Comparison of ENCODE assay signal across 16 mouse cellular contexts in genomic region chr1:163251766-163252165, GRCm38 (mm10).
A peak's percentile ranks its signal among the peaks of the same experiment; 100 is the strongest.
DNase-seq lines count a peak whose midpoint lies in the region; ATAC-seq and TF ChIP-seq lines count a peak whose summit lies in the region.
"Had no signal": no experiment of that assay in that cellular context is flagged by ENCODE, and none has a peak within 500 bp of the region (broad histone marks: within the 10 kb centered on the region; RNA-seq: fewer than 3 reads in every experiment).

No protein-coding gene starts in this region.

- no peak overlapping the region for H3K9ac ChIP-seq in midbrain, postnatal 0 days (replicated peaks; ENCODE audit: low read length, poor library complexity, severe bottlenecking)
- H3K9ac ChIP-seq: kidney, embryonic 15.5 days; liver, embryonic 12.5 days; neural tube, embryonic 13.5 days; stomach, embryonic 15.5 days had no signal

- H3K9me3 ChIP-seq in midbrain, postnatal 0 days (ENCODE audit: low read length): no peaks in the 10 kb centered on the region
- no peaks in the 10 kb centered on the region for H3K9me3 ChIP-seq in midbrain, embryonic 10.5 days (replicated peaks)
- H3K9me3 ChIP-seq: kidney, embryonic 15.5 days; liver, embryonic 12.5 days; neural tube, embryonic 13.5 days; stomach, embryonic 15.5 days had no signal

- 96% methylated on average over 1 of the region's 1 CpGs for WGBS in midbrain, postnatal 0 days
- 93% methylated on average over 1 of the region's 1 CpGs for WGBS in midbrain, embryonic 10.5 days

- H3K27me3 ChIP-seq in midbrain, postnatal 0 days (ENCODE audit: insufficient read depth, low read length): no peaks in the 10 kb centered on the region
- no peaks in the 10 kb centered on the region for H3K27me3 ChIP-seq in midbrain, embryonic 10.5 days (ENCODE audit: low read depth, poor library complexity, severe bottlenecking)
- H3K27me3 ChIP-seq: CH12.LX; kidney, embryonic 15.5 days; liver, embryonic 12.5 days; megakaryocyte, embryonic 14.5 days; neural tube, embryonic 13.5 days; stomach, embryonic 15.5 days had no signal

- no peak for DNase-seq in gastrocnemius, adult 2 months
- no peak for DNase-seq in gastrocnemius, adult 8-10 months (ENCODE audit: low spot score in 2 of 2)
- peak; percentile 42 for DNase-seq in midbrain, postnatal 0 days (ENCODE audit: low spot score)
- DNase-seq in midbrain, embryonic 10.5 days (ENCODE audit: low spot score): no peak
- DNase-seq in brain, adult 2 months (ENCODE audit: low read depth, low spot score): peak; percentile 45
- DNase-seq in skeletal muscle tissue, adult 2 months (ENCODE audit: low read depth, low spot score): peak; percentile 45
- no peak for DNase-seq in kidney, postnatal 10 days
- DNase-seq: cerebellum, adult 18-20 months; embryo, embryonic 11 days; heart, postnatal 36 days had no signal

- intact Hi-C loops in gastrocnemius, adult 2 months (cut with DNase I): no loop called here

- no peaks in the 10 kb centered on the region for H3K36me3 ChIP-seq in midbrain, postnatal 0 days (ENCODE audit: insufficient read depth, low read length)
- H3K36me3 ChIP-seq in midbrain, embryonic 10.5 days: no peaks in the 10 kb centered on the region
- H3K36me3 ChIP-seq: kidney, embryonic 15.5 days; liver, embryonic 12.5 days; neural tube, embryonic 13.5 days; stomach, embryonic 15.5 days had no signal

- no peak for TF ChIP-seq CTCF in gastrocnemius, adult 2 months (IDR thresholded peaks at IDR 0.05)
- TF ChIP-seq CTCF in midbrain, postnatal 0 days (IDR thresholded peaks at IDR 0.05): no peak

- no peaks in the 10 kb centered on the region for H3K4me1 ChIP-seq in midbrain, postnatal 0 days (ENCODE audit: insufficient read depth, low read length)
- H3K4me1 ChIP-seq in midbrain, embryonic 10.5 days: no peaks in the 10 kb centered on the region
- H3K4me1 ChIP-seq: kidney, embryonic 15.5 days; liver, embryonic 12.5 days; megakaryocyte, embryonic 14.5 days; neural tube, embryonic 13.5 days; stomach, embryonic 15.5 days had no signal

- no peak overlapping the region for H3K4me3 ChIP-seq in gastrocnemius, adult 2 months
- H3K4me3 ChIP-seq in midbrain, postnatal 0 days (ENCODE audit: low read depth, low read length): no peak overlapping the region
- H3K4me3 ChIP-seq in midbrain, embryonic 10.5 days: no peak overlapping the region
- H3K4me3 ChIP-seq: kidney, embryonic 15.5 days; liver, embryonic 12.5 days; megakaryocyte, embryonic 14.5 days; neural tube, embryonic 13.5 days; stomach, embryonic 15.5 days had no signal

- ATAC-seq in midbrain, postnatal 0 days (ENCODE audit: low FRiP score): no peak
- ATAC-seq: liver, embryonic 12.5 days had no signal

- peak overlapping the region; percentile 24; the same call in 1 of the 2 replicates for H3K27ac ChIP-seq in gastrocnemius, adult 2 months
- no peak overlapping the region for H3K27ac ChIP-seq in midbrain, postnatal 0 days (ENCODE audit: low read depth, low read length)
- H3K27ac ChIP-seq in midbrain, embryonic 10.5 days (replicated peaks): no peak overlapping the region
- H3K27ac ChIP-seq: kidney, embryonic 15.5 days; liver, embryonic 12.5 days; neural tube, embryonic 13.5 days; stomach, embryonic 15.5 days had no signal

- H3K4me2 ChIP-seq in midbrain, postnatal 0 days (ENCODE audit: low read depth, low read length, poor library complexity, severe bottlenecking): no peak overlapping the region
- H3K4me2 ChIP-seq: kidney, embryonic 15.5 days; liver, embryonic 12.5 days; neural tube, embryonic 13.5 days; stomach, embryonic 15.5 days had no signal

Comparison
In these comparisons a context has a peak if more than half of its experiments do, and no peak if none do; other contexts are left out.
1. DNase-seq: peak in midbrain, postnatal 0 days (single experiment), brain, adult 2 months (single experiment) and skeletal muscle tissue, adult 2 months (single experiment); none in gastrocnemius, adult 2 months (single experiment), gastrocnemius, adult 8-10 months (0 of 2), midbrain, embryonic 10.5 days (single experiment) and kidney, postnatal 10 days (single experiment).